Mouse (Mus musculus) limb, embryonic 14.5 days (tissue): ENCODE data around the gene Def8. TPM values are rescaled to one million over a fixed set of nuclear protein-coding genes. Genes with fewer than 3 reads are reported as not detected.
"Not testable (repeated sequence)": the region's sequence is repeated elsewhere in the genome, so short reads cannot be mapped to it uniquely, and the experiment has no call there.

Source experiments
- ATAC-seq: fragments of 200-750 bp; cut with Nextera tagmentation; 2 replicates; pipeline ENCODE4 v1.8.0; 2017; ENCODE audit warnings: low read depth, moderate number of reproducible peaks, moderate TSS enrichment; ENCODE audit not compliant: low FRiP score
- DNase-seq: peaks from one replicate; pipeline ENCODE4 v3.0.0-alpha.2; 2015; ENCODE audit warnings: low spot score
- H3K27ac ChIP-seq: fragments of 300-500 bp; sonication (generic); replicated peaks from 2 replicates; pipeline ENCODE4 v1.5.1; 2014; ENCODE audit warnings: low read depth, mild to moderate bottlenecking, low read length, moderate library complexity, mixed read lengths
- H3K27me3 ChIP-seq: fragments of 300-500 bp; sonication (generic); 2 replicates; pipeline ENCODE4 v1.6.1; 2014; ENCODE audit warnings: low read length, mixed read lengths; ENCODE audit not compliant: control insufficient read depth, insufficient read depth
- H3K36me3 ChIP-seq: fragments of 300-500 bp; sonication (generic); 2 replicates; pipeline ENCODE4 v1.6.1; 2014; ENCODE audit warnings: mild to moderate bottlenecking, low read length, moderate library complexity, mixed read lengths; ENCODE audit not compliant: control insufficient read depth, insufficient read depth
- H3K4me1 ChIP-seq: fragments of 300-500 bp; sonication (generic); 2 replicates; pipeline ENCODE4 v1.6.1; 2014; ENCODE audit warnings: antibody characterized with exemption, low read length, mixed read lengths; ENCODE audit not compliant: control insufficient read depth, insufficient read depth
- H3K4me2 ChIP-seq: fragments of 300-500 bp; sonication (generic); replicated peaks from 2 replicates; pipeline ENCODE4 v1.6.1; 2014; ENCODE audit warnings: low read depth, mild to moderate bottlenecking, low read length, moderate library complexity; ENCODE audit not compliant: severe bottlenecking
- H3K4me3 ChIP-seq: fragments of 300-500 bp; sonication (generic); replicated peaks from 2 replicates; pipeline ENCODE4 v1.5.1; 2014; ENCODE audit warnings: low read length
- H3K9ac ChIP-seq: fragments of 300-500 bp; sonication (generic); 2 replicates; pipeline ENCODE4 v1.6.1; 2014; ENCODE audit warnings: mild to moderate bottlenecking, low read depth, low read length, moderate library complexity; ENCODE audit not compliant: severe bottlenecking
- H3K9me3 ChIP-seq: fragments of 300-500 bp; sonication (generic); 2 replicates; pipeline ENCODE4 v1.6.1; 2016; ENCODE audit warnings: low read length; ENCODE audit not compliant: control insufficient read depth
- POLR2A ChIP-seq: fragments of 200-500 bp; IDR thresholded peaks from 2 replicates; pipeline ENCODE4 v1.8.0; 2012; ENCODE audit warnings: inconsistent platforms, mild to moderate bottlenecking, moderate library complexity, borderline replicate concordance; ENCODE audit not compliant: insufficient read depth, insufficient read length; ENCODE audit errors: extremely low read depth
- WGBS: fragments of 180-500 bp; shearing (Covaris S2); extraction: QIAGEN DNeasy Blood & Tissue Kit; methylation state at CpG from one replicate; pipeline ENCODE4 v1.1.7; 2014; 5-methylcytosine and 5-hydroxymethylcytosine counted together
- polyA plus RNA-seq, 2 experiments: library from polyadenylated mRNA; depleted of rRNA in 1 of 2; stranded (reverse) in 1 of 2; unstranded in 1 of 2; fragments of >200 nt; fragmentation: Nextera tagmentation in 1 of 2; extraction: Ambion mirVana in 1 of 2; gene quantifications; 2 replicates each; pipeline versions ENCODE4 v1.2.1 to v1.2.3; 2012 to 2014

The Def8 gene
- polyA plus RNA-seq, 2 experiments, result 37.1 to 42.2 TPM

GRCm38 (mm10) chr8:123442871-123443575 is 19.7 kb downstream of the Def8 start:
- H3K27ac ChIP-seq, result peak overlapping the region; percentile 65
- H3K36me3 ChIP-seq, result 0 out of 2 replicates have a peak, but pooled peaks cover 5% of the 10 kb centered on the region
- no peaks in the 10 kb centered on the region for H3K27me3 ChIP-seq
- H3K4me2 ChIP-seq, result peak overlapping the region; percentile 65
- H3K4me3 ChIP-seq, result peak overlapping the region; percentile 63
- no peak for TF ChIP-seq POLR2A
- H3K9ac ChIP-seq, result peak overlapping the region; percentile 86
- DNase-seq, result peak; percentile 92
- ATAC-seq, result peak; percentile 95
- H3K9me3 ChIP-seq, result no peaks in the 10 kb centered on the region
- H3K4me1 ChIP-seq, result peaks cover 8% of the 10 kb centered on the region; the same call in 1 of the 2 replicates
- 1% methylated on average over 39 of the region's 41 CpGs for WGBS

GRCm38 (mm10) chr8:123443576-123443921 is 20.2 kb downstream of the Def8 start:
- Histone ChIP-seq H3K4me1 (peaks cover 8% of the 10 kb centered on the region; the same call in 1 of the 2 replicates), H3K4me2 (peak overlapping the region; percentile 65), H3K27me3 (no peaks in the 10 kb centered on the region), H3K9me3 (no peaks in the 10 kb centered on the region), H3K27ac (no peak overlapping the region), H3K4me3 (peak overlapping the region; percentile 63), H3K9ac (peak overlapping the region; percentile 86), H3K36me3 (0 out of 2 replicates have a peak, but pooled peaks cover 5% of the 10 kb centered on the region)
- no peak for TF ChIP-seq POLR2A
- ATAC-seq (no peak), DNase-seq (no peak)
- WGBS, result 31% methylated on average over 4 of the region's 4 CpGs

- Histone ChIP-seq H3K4me1 (peaks cover 8% of the 10 kb centered on the region; the same call in 1 of the 2 replicates), H3K4me2 (peak overlapping the region; percentile 65; the same call in 1 of the 2 replicates), H3K27ac (no peak overlapping the region), H3K4me3 (0 out of 2 replicates have a peak overlapping the region, but pooled peaks have one; percentile 63), H3K9me3 (no peaks in the 10 kb centered on the region), H3K36me3 (peaks cover 8% of the 10 kb centered on the region; the same call in 1 of the 2 replicates), H3K27me3 (no peaks in the 10 kb centered on the region), H3K9ac (peak overlapping the region; percentile 86; the same call in 1 of the 2 replicates)
- TF ChIP-seq POLR2A, result no peak
- no peak for DNase-seq
- 82% methylated on average over 6 of the region's 6 CpGs for WGBS
- no peak for ATAC-seq
These were observed 20.8 kb downstream of the Def8 start for GRCm38 (mm10) chr8:123444131-123444530.

GRCm38 (mm10) chr8:123445981-123446380 is 22.7 kb downstream of the Def8 start:
- Histone ChIP-seq H3K27ac (no peak overlapping the region), H3K4me2 (no peak overlapping the region), H3K9ac (no peak overlapping the region), H3K36me3 (peaks cover 15% of the 10 kb centered on the region; the same call in 1 of the 2 replicates), H3K27me3 (no peaks in the 10 kb centered on the region), H3K9me3 (no peaks in the 10 kb centered on the region), H3K4me3 (no peak overlapping the region), H3K4me1 (peaks cover 8% of the 10 kb centered on the region; the same call in 1 of the 2 replicates)
- no peak for ATAC-seq
- no peak for TF ChIP-seq POLR2A
- WGBS, result 88% methylated on average over 10 of the region's 10 CpGs
- no peak for DNase-seq

GRCm38 (mm10) chr8:123446799-123447198 is 23.5 kb downstream of the Def8 start:
- H3K36me3 ChIP-seq, result peaks cover 17% of the 10 kb centered on the region
- peaks cover 8% of the 10 kb centered on the region; the same call in 1 of the 2 replicates for H3K4me1 ChIP-seq
- H3K4me2 ChIP-seq, result no peak overlapping the region
- ATAC-seq (no peak), DNase-seq (no peak)
- no peak overlapping the region for H3K27ac ChIP-seq
- TF ChIP-seq POLR2A, result no peak
- no peaks in the 10 kb centered on the region for H3K27me3 ChIP-seq
- no peak overlapping the region for H3K4me3 ChIP-seq
- H3K9me3 ChIP-seq, result no peaks in the 10 kb centered on the region
- 88% methylated on average over 6 of the region's 6 CpGs for WGBS
- H3K9ac ChIP-seq, result no peak overlapping the region

GRCm38 (mm10) chr8:123450783-123451182 is 27.5 kb downstream of the Def8 start:
- Histone ChIP-seq H3K4me3 (no peak overlapping the region), H3K4me1 (no peaks in the 10 kb centered on the region), H3K27ac (no peak overlapping the region), H3K27me3 (no peaks in the 10 kb centered on the region), H3K4me2 (no peak overlapping the region), H3K9me3 (no peaks in the 10 kb centered on the region), H3K36me3 (peaks cover 53% of the 10 kb centered on the region), H3K9ac (no peak overlapping the region)
- ATAC-seq (no peak), DNase-seq (no peak)
- WGBS, result 84% methylated on average over 5 of the region's 5 CpGs
- no peak for TF ChIP-seq POLR2A

GRCm38 (mm10) chr8:123451747-123452146 is 28.4 kb downstream of the Def8 start:
- not testable (repeated sequence) for DNase-seq, H3K27me3 ChIP-seq, H3K9me3 ChIP-seq, H3K4me2 ChIP-seq, H3K4me1 ChIP-seq, H3K4me3 ChIP-seq, H3K27ac ChIP-seq, H3K9ac ChIP-seq, ATAC-seq
- WGBS, result 92% methylated on average over 12 of the region's 12 CpGs
- H3K36me3 ChIP-seq, result peaks cover 58% of the 10 kb centered on the region
